Mouse (Mus musculus) embryonic facial prominence, embryonic 11.5 days (tissue): ENCODE data around the gene Nos1ap. TPM values are rescaled to one million over a fixed set of nuclear protein-coding genes. Genes with fewer than 3 reads are reported as not detected.

Experiments used
- ATAC-seq: fragments of 200-750 bp; cut with Nextera tagmentation; replicated peaks from 2 replicates; pipeline ENCODE4 v1.8.0; 2017; ENCODE audit warnings: low read depth; ENCODE audit not compliant: insufficient number of reproducible peaks, low FRiP score, low TSS enrichment
- DNase-seq: peaks from one replicate; pipeline ENCODE4 v3.0.0-alpha.2; 2015; ENCODE audit warnings: low spot score
- H3K27ac ChIP-seq: fragments of 300-500 bp; sonication (generic); replicated peaks from 2 replicates; pipeline ENCODE4 v1.5.1; 2014; ENCODE audit warnings: mild to moderate bottlenecking, low read depth, low read length, control low read depth
- H3K27me3 ChIP-seq: fragments of 300-500 bp; sonication (generic); 2 replicates; pipeline ENCODE4 v1.6.1; 2014; ENCODE audit warnings: mild to moderate bottlenecking, low read length, moderate library complexity, mixed read lengths; ENCODE audit not compliant: control insufficient read depth, insufficient read depth
- H3K36me3 ChIP-seq: fragments of 300-500 bp; sonication (generic); replicated peaks from 2 replicates; pipeline ENCODE4 v1.6.1; 2014; ENCODE audit warnings: low read depth, mild to moderate bottlenecking, low read length, moderate library complexity, mixed read lengths; ENCODE audit not compliant: control insufficient read depth, insufficient read depth
- H3K4me1 ChIP-seq: fragments of 300-500 bp; sonication (generic); 2 replicates; pipeline ENCODE4 v1.6.1; 2014; ENCODE audit warnings: low read length, mixed read lengths; ENCODE audit not compliant: control insufficient read depth, insufficient read depth
- H3K4me2 ChIP-seq: fragments of 300-500 bp; sonication (generic); 2 replicates; pipeline ENCODE4 v1.6.1; 2014; ENCODE audit warnings: low read depth, mild to moderate bottlenecking, control low read depth, low read length, moderate library complexity
- H3K4me3 ChIP-seq: fragments of 300-500 bp; sonication (generic); 2 replicates; pipeline ENCODE4 v1.5.1; 2014; ENCODE audit warnings: low read depth, low read length, control low read depth
- H3K9ac ChIP-seq: fragments of 300-500 bp; sonication (generic); replicated peaks from 2 replicates; pipeline ENCODE4 v1.6.1; 2014; ENCODE audit warnings: mild to moderate bottlenecking, control low read depth, low read length
- H3K9me3 ChIP-seq: fragments of 300-500 bp; sonication (generic); replicated peaks from 2 replicates; pipeline ENCODE4 v1.6.1; 2016; ENCODE audit warnings: mild to moderate bottlenecking, low read length, inconsistent platforms, mixed read lengths; ENCODE audit not compliant: control insufficient read depth
- whole genome bisulfite sequencing: fragments of 180-500 bp; shearing (Covaris S2); extraction: QIAGEN DNeasy Blood & Tissue Kit; methylation state at CpG from one replicate; pipeline ENCODE4 v1.1.7; 2014; 5-methylcytosine and 5-hydroxymethylcytosine counted together
- polyA plus RNA-seq: library from polyadenylated mRNA; unstranded; fragments of >200 nt; fragmentation: Nextera tagmentation; extraction: Ambion mirVana; gene quantifications from 2 replicates; pipeline ENCODE4 v1.2.1, GENCODE M21; 2014

The Nos1ap gene
- polyA plus RNA-seq, 1 experiment from 2014 or later, result 5.1 TPM

DNA sequence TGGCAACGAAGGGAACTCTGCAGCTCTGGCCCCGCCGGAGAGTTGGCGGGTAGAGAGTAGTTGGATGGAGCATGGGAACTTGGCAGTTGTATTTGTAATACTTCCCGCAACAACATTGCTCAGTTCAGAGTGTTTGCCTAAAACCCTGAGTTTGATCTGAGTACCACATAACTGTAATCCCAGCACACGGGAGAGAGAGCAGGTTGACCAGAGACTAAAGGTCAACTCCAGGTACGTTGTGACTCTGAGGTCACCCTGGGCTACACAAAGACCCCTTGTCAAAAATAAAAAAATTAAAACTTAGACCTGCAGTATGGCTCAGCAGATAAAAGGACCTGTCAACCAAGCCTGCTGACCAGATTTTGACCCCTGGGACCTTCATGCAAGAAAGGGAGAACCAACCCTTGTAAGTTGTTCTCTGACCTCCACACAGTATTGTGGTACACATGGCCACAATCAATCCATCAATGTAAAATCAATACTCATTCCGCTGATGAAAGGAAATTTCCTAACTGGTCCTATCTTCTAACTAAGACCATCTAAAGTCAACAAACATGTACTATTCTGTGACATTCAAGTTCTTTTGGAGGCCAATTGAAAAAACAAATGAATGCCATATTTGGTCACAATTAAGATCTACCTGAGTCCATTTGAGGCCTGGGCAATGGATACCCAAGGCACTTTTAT lies 17.7 kb upstream of the Nos1ap start:
- no peak for DNase-seq
- Histone ChIP-seq H3K4me3 (no peak overlapping the region), H3K27ac (no peak overlapping the region), H3K9me3 (no peaks in the 10 kb centered on the region), H3K36me3 (no peaks in the 10 kb centered on the region), H3K4me1 (no peaks in the 10 kb centered on the region), H3K4me2 (no peak overlapping the region), H3K27me3 (no peaks in the 10 kb centered on the region), H3K9ac (no peak overlapping the region)
- 85% methylated on average over 8 of the region's 8 CpGs for WGBS
- no peak for ATAC-seq

DNA sequence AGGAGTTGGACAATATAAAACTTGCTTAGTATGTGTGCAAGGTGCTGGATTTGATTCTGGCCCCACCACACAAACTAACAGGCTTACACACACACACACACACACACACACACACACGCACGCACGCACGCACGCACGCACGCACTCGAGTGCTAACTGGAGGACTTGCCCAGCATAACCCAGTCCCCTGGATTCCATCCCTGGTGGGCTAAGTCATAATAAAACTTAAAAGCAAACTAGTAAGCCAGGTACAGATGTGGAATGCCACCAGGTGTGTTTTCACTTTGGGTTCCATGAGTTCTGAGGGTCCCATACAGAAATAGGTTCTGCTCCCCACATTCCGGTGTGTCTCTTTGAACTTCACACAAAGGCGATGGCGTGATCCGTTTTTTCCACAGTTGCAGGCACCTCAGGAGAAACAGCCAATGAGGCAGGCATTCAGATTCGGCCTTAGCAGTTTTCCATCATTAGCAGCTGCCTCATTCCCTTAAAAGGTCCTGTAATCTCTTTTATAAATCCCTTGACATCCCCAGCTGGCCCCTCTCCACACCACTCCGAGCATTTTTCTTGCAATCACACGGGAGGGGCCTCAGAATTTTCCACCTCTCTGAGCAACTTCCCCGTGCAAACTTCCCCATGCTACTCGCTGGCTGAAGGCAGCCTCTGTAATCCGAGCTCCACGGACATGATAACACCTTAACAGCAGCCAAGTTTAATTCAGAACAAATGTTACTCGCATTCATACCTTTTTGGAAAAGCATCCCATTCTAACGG lies 15.8 kb upstream of the Nos1ap start:
- no peak overlapping the region for H3K9ac ChIP-seq
- no peaks in the 10 kb centered on the region for H3K9me3 ChIP-seq
- H3K27me3 ChIP-seq, result no peaks in the 10 kb centered on the region
- ATAC-seq (no peak), DNase-seq (no peak)
- H3K27ac ChIP-seq, result no peak overlapping the region
- H3K4me3 ChIP-seq, result no peak overlapping the region
- 61% methylated on average over 21 of the region's 21 CpGs for WGBS
- H3K4me2 ChIP-seq, result no peak overlapping the region
- H3K4me1 ChIP-seq, result no peaks in the 10 kb centered on the region
- H3K36me3 ChIP-seq, result no peaks in the 10 kb centered on the region

DNA sequence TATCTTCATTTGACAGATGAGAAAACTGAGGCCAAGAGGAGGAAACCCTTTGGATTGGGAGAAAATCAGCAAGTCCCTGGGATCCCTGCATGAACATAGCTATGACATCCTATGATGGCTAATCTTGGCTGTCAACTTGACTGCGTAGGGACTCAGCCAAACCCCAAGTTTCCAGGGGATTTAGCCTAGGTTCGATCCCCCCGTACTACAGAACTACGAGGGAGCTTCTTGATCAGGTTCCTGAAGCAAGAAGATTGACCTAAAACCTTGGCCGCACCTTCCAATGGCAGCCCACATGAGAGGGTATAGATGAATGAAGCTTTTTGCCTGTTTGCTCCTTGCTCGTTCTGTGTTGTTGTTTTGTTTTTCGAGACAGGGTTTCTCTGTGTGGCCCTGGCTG lies 4.9 kb upstream of the Nos1ap start:
- H3K4me2 ChIP-seq, result no peak overlapping the region
- no peak overlapping the region for H3K9ac ChIP-seq
- ATAC-seq (no peak), DNase-seq (no peak)
- H3K27ac ChIP-seq, result no peak overlapping the region
- H3K9me3 ChIP-seq, result no peaks in the 10 kb centered on the region
- WGBS, result 97% methylated on average over 7 of the region's 7 CpGs
- no peaks in the 10 kb centered on the region for H3K36me3 ChIP-seq
- H3K4me1 ChIP-seq, result no peaks in the 10 kb centered on the region
- H3K4me3 ChIP-seq, result no peak overlapping the region
- no peaks in the 10 kb centered on the region for H3K27me3 ChIP-seq

DNA sequence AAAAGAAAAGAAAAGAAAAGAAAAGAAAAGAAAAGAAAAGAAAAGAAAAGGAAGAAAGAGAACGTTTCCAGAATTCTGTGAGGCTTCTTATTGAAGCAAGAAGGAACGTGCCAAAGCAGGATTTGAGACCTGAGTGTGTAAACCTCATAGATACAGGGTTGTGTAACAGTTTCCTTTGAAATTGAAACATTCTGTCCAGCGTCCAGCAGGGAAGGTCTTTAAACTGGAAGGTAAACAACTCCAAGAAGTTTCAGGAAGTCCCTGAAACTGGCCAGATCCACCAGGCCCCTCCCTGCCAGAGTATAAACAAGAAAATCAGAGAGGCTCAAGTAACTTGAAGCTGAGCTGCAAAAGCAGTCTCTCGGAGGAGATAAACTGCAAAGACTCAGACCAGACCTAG lies 870 bp upstream of the Nos1ap start:
- Histone ChIP-seq H3K9ac (no peak overlapping the region), H3K27ac (no peak overlapping the region), H3K9me3 (no peaks in the 10 kb centered on the region), H3K27me3 (no peaks in the 10 kb centered on the region), H3K36me3 (no peaks in the 10 kb centered on the region), H3K4me1 (no peaks in the 10 kb centered on the region; the same call in none of the 2 replicates), H3K4me2 (no peak overlapping the region), H3K4me3 (no peak overlapping the region)
- ATAC-seq (no peak), DNase-seq (no peak)
- WGBS, result 47% methylated on average over 4 of the region's 4 CpGs

DNA sequence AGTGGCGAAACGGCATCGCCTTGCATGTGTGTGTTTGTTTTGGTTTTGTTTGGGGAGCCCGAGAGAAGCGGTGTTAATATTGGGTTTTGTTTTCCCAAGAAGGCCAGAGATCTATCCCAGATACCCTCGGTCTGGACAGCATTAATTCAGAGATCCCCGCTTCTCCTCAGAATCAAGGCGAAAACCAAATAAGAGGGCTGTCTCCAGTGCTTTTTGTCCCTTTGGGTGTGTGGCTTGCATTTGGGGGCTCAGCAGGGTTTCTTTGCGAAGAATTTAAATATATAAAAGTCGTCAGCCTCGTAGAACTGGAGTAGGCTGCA lies 340 bp upstream of the Nos1ap start:
- H3K4me3 ChIP-seq, result peak overlapping the region; percentile 82
- ATAC-seq (no peak), DNase-seq (no peak)
- H3K9me3 ChIP-seq, result no peaks in the 10 kb centered on the region
- no peaks in the 10 kb centered on the region; the same call in none of the 2 replicates for H3K4me1 ChIP-seq
- H3K27ac ChIP-seq, result no peak overlapping the region
- 4% methylated on average over 11 of the region's 11 CpGs for WGBS
- peak overlapping the region; percentile 86 for H3K9ac ChIP-seq
- peak overlapping the region; percentile 94 for H3K4me2 ChIP-seq
- no peaks in the 10 kb centered on the region for H3K27me3 ChIP-seq
- H3K36me3 ChIP-seq, result no peaks in the 10 kb centered on the region

DNA sequence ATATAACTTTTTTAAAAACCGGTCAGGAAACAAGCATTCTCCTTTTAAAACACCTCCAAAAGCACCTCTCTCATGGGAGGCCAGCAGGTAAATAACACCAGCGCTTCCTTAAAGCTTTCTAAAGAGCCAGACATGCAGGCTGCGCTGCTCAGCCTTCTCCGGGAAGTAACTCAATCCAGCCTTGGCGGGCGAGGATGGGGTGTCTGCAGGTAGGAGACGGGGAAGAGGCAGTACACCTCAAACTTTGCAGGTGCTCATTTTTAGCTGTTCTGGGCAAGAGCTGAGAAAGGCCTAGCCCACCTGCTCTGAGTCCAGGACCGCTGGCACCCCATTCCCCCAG lies 812 bp downstream of the Nos1ap start:
- DNase-seq (peak; percentile 31), ATAC-seq (no peak)
- Histone ChIP-seq H3K27me3 (no peaks in the 10 kb centered on the region), H3K4me1 (no peaks in the 10 kb centered on the region; the same call in none of the 2 replicates), H3K9ac (peak overlapping the region; percentile 86), H3K4me3 (peak overlapping the region; percentile 82), H3K27ac (no peak overlapping the region), H3K9me3 (no peaks in the 10 kb centered on the region), H3K36me3 (no peaks in the 10 kb centered on the region), H3K4me2 (peak overlapping the region; percentile 94)
- WGBS, result 2% methylated on average over 8 of the region's 8 CpGs

DNA sequence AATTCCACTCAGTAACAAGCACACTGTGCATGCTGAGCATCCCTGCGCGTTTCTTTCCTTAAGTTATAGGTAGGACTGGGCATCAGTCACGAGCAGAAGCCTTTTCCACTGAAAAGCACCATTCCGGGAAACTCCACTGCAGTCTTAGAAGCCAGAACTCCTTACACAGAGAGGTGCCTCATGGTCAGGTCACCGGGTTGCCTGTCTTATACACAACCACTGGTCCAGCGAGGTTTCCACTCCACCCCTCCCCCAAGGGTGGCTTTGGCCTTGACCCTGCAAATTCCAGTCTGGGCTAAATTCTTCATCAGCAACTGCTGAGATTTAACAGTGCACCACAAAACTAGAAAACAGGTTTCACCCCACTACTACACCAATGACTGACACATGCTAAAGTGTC lies 1.3 kb downstream of the Nos1ap start:
- Histone ChIP-seq H3K9ac (no peak overlapping the region), H3K4me3 (peak overlapping the region; percentile 5; the same call in 1 of the 2 replicates), H3K4me2 (peak overlapping the region; percentile 10; the same call in 1 of the 2 replicates), H3K27me3 (no peaks in the 10 kb centered on the region), H3K4me1 (no peaks in the 10 kb centered on the region; the same call in none of the 2 replicates), H3K27ac (no peak overlapping the region), H3K36me3 (no peaks in the 10 kb centered on the region), H3K9me3 (no peaks in the 10 kb centered on the region)
- WGBS, result 35% methylated on average over 6 of the region's 6 CpGs
- no peak for ATAC-seq
- DNase-seq, result peak; percentile 18

DNA sequence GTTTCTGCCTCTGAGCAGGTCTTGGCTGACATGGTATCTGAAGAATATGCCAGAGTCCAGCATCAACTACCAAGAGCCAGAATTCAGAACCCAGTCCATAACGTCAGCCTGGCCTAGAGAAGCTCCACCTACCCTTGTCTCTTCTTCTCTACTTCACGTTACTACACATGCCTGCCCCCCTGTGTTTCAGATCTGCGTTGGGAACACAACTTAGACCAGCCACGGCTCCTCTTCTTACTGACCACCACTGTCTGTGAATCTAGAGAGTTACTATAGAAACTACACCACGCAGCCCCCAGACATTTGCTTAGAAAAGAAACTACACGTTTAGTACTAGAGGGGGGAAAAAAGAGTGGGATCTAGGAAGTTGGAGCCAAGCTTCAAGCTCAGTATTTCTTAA lies 2.9 kb downstream of the Nos1ap start:
- no peak overlapping the region for H3K4me3 ChIP-seq
- DNase-seq, result no peak
- WGBS, result 85% methylated on average over 6 of the region's 6 CpGs
- H3K27me3 ChIP-seq, result no peaks in the 10 kb centered on the region
- no peak overlapping the region for H3K9ac ChIP-seq
- H3K27ac ChIP-seq, result no peak overlapping the region
- H3K4me1 ChIP-seq, result no peaks in the 10 kb centered on the region; the same call in none of the 2 replicates
- H3K4me2 ChIP-seq, result no peak overlapping the region
- no peaks in the 10 kb centered on the region for H3K9me3 ChIP-seq
- no peaks in the 10 kb centered on the region for H3K36me3 ChIP-seq
- ATAC-seq, result no peak
